Comparison of ENCODE assay signal across 8 mouse cellular contexts in genomic region chr7:101328621-101329158, GRCm38 (mm10). TPM values are rescaled to one million over a fixed set of nuclear protein-coding genes. Genes with fewer than 3 reads are reported as not detected.
DNase-seq lines count a peak whose midpoint lies in the region; ATAC-seq and TF ChIP-seq lines count a peak whose summit lies in the region.

No protein-coding gene starts in this region.

- DNase-seq in kidney, postnatal 0 days (ENCODE audit: low spot score): no peak
- peak; percentile 83 for DNase-seq in brain, embryonic 14.5 days (ENCODE audit: low read depth)
- peak; percentile 37 to 54 for DNase-seq in frontal cortex, postnatal 10 days (ENCODE audit: low spot score in 2 of 2)
- DNase-seq in left cerebral cortex, postnatal 25 days (ENCODE audit: low spot score in 2 of 2): peak; percentile 76 to 91
- no peak for DNase-seq in urinary bladder, postnatal 10 days (ENCODE audit: low spot score)
- DNase-seq in urinary bladder, adult 18-20 months (ENCODE audit: low spot score in 2 of 2): no peak
- no peak for DNase-seq in embryo, embryonic 10.5 days (ENCODE audit: low spot score)

- TF ChIP-seq POLR2A in brain, embryonic 14.5 days (IDR thresholded peaks at IDR 0.05; ENCODE audit: borderline replicate concordance, extremely low read depth, insufficient read depth, insufficient read length, poor library complexity, severe bottlenecking): no peak

- H3K27ac ChIP-seq in kidney, postnatal 0 days: no peak overlapping the region
- H3K27ac ChIP-seq in kidney, embryonic 15.5 days: no peak overlapping the region

- H3K9ac ChIP-seq in kidney, postnatal 0 days (ENCODE audit: low read depth, low read length): no peak overlapping the region
- no peak overlapping the region for H3K9ac ChIP-seq in kidney, embryonic 15.5 days

- 0 out of 2 replicates have a peak, but pooled peaks cover 3% of the 10 kb centered on the region for H3K36me3 ChIP-seq in kidney, postnatal 0 days (ENCODE audit: insufficient read depth, low read length)
- peaks cover 9% of the 10 kb centered on the region for H3K36me3 ChIP-seq in kidney, embryonic 15.5 days

- no peak overlapping the region for H3K4me3 ChIP-seq in kidney, postnatal 0 days (replicated peaks; ENCODE audit: low read depth, low read length)
- H3K4me3 ChIP-seq in kidney, embryonic 15.5 days (replicated peaks): no peak overlapping the region

- H3K4me1 ChIP-seq in kidney, postnatal 0 days (replicated peaks; ENCODE audit: insufficient read depth, low read length): peaks cover 6% of the 10 kb centered on the region; the same call in 1 of the 2 replicates
- peaks cover 49% of the 10 kb centered on the region for H3K4me1 ChIP-seq in kidney, embryonic 15.5 days

- WGBS in kidney, postnatal 0 days: 56% methylated on average over 4 of the region's 4 CpGs
- 74% methylated on average over 4 of the region's 4 CpGs for WGBS in kidney, embryonic 15.5 days

- intact Hi-C loops in left cerebral cortex, postnatal 25 days (cut with DNase I): no loop called here

- TF ChIP-seq CTCF in kidney, postnatal 0 days (IDR thresholded peaks at IDR 0.05; ENCODE audit: low read depth): peak; percentile 21; the same call in 1 of the 2 replicates
- TF ChIP-seq CTCF in brain, embryonic 14.5 days (IDR thresholded peaks at IDR 0.05; ENCODE audit: borderline replicate concordance, extremely low read depth, insufficient read depth, insufficient read length): no peak

- no peaks in the 10 kb centered on the region for H3K27me3 ChIP-seq in kidney, postnatal 0 days (ENCODE audit: insufficient read depth, low read length)
- no peaks in the 10 kb centered on the region for H3K27me3 ChIP-seq in kidney, embryonic 15.5 days

- H3K9me3 ChIP-seq in kidney, postnatal 0 days (replicated peaks; ENCODE audit: low read length): no peaks in the 10 kb centered on the region
- no peaks in the 10 kb centered on the region for H3K9me3 ChIP-seq in kidney, embryonic 15.5 days (replicated peaks)

- ATAC-seq in kidney, postnatal 0 days (replicated peaks; ENCODE audit: low FRiP score, low read depth): no peak
- no peak for ATAC-seq in kidney, embryonic 15.5 days (replicated peaks; ENCODE audit: low FRiP score)

- H3K4me2 ChIP-seq in kidney, postnatal 0 days (ENCODE audit: low read length): no peak overlapping the region
- H3K4me2 ChIP-seq in kidney, embryonic 15.5 days: no peak overlapping the region

RNA-seq across cellular contexts. Expression of gene Stard10, which starts 11.8 kb away (rescaled TPM):
- 74.1 and 74.6 TPM in 2 replicates for polyA plus RNA-seq in kidney, postnatal 0 days (2015; fragmentation: Nextera tagmentation; extraction: Ambion mirVana)
- 55.4 and 58.5 TPM in 2 replicates for polyA plus RNA-seq in kidney, embryonic 15.5 days (2015; fragmentation: Nextera tagmentation; extraction: Ambion mirVana)
- polyA plus RNA-seq in brain, embryonic 14.5 days (2012; rRNA removed): 11.6 and 17.9 TPM in 2 replicates
- 10 to 100 TPM; 60.4 to 66.1 TPM for total RNA-seq in left cerebral cortex, postnatal 25 days (2021)

RNA-seq across cellular contexts. Expression of gene Arap1, which starts 19.2 kb away (rescaled TPM):
- 65.8 and 70.4 TPM in 2 replicates for polyA plus RNA-seq in kidney, postnatal 0 days (2015; fragmentation: Nextera tagmentation; extraction: Ambion mirVana)
- 78.9 and 97.1 TPM in 2 replicates for polyA plus RNA-seq in kidney, embryonic 15.5 days (2015; fragmentation: Nextera tagmentation; extraction: Ambion mirVana)
- polyA plus RNA-seq in brain, embryonic 14.5 days (2012; rRNA removed): 13.1 and 17.1 TPM in 2 replicates
- 10 to 100 TPM; 17.9 to 19.9 TPM for total RNA-seq in left cerebral cortex, postnatal 25 days (2021)

RNA-seq across cellular contexts. Expression of gene Atg16l2, which starts 26.6 kb away (rescaled TPM):
- polyA plus RNA-seq in kidney, postnatal 0 days (2015; fragmentation: Nextera tagmentation; extraction: Ambion mirVana): 16.0 and 17.0 TPM in 2 replicates
- 17.4 and 18.5 TPM in 2 replicates for polyA plus RNA-seq in kidney, embryonic 15.5 days (2015; fragmentation: Nextera tagmentation; extraction: Ambion mirVana)
- 21.6 and 29.6 TPM in 2 replicates for polyA plus RNA-seq in brain, embryonic 14.5 days (2012; rRNA removed)
- total RNA-seq in left cerebral cortex, postnatal 25 days (2021): 10 to 100 TPM; 49.9 to 59.4 TPM

Comparison
In these comparisons a context has a peak if more than half of its experiments do, and no peak if none do; other contexts are left out.
1. DNase-seq: peak in brain, embryonic 14.5 days (single experiment), frontal cortex, postnatal 10 days (2 of 2) and left cerebral cortex, postnatal 25 days (2 of 2); none in kidney, postnatal 0 days (single experiment), urinary bladder, postnatal 10 days (single experiment), urinary bladder, adult 18-20 months (0 of 2) and embryo, embryonic 10.5 days (single experiment).